Mouse (Mus musculus) neural tube, embryonic 15.5 days (tissue): Measurements from ENCODE around the gene Mtap. TPM values are rescaled to one million over a fixed set of nuclear protein-coding genes. Genes with fewer than 3 reads are reported as not detected.

ENCODE experiments used
- polyA plus RNA-seq: library from polyadenylated mRNA; unstranded; fragments of >200 nt; fragmentation: Nextera tagmentation; extraction: Ambion mirVana; gene quantifications from 2 replicates; pipeline ENCODE4 v1.2.1, GENCODE M21; 2015

Gene Mtap
- polyA plus RNA-seq, 1 experiment from 2014 or later = 27.1 TPM

Other genes with a start within 250 kb of the Mtap start
- gene Cdkn2a, start 157.5 kb downstream of the Mtap start, polyA plus RNA-seq = not detected in 2 replicates
- gene Cdkn2b, start 173.9 kb downstream of the Mtap start, polyA plus RNA-seq = 0.93 and 2.3 TPM in 2 replicates